Mouse (Mus musculus) left cerebral cortex, adult 9 months (tissue): ENCODE measurements around the gene Rab26.

Experiments
- DNase-seq, 2 experiments: peaks; one replicate each; pipeline ENCODE4 v3.0.0; 2022; ENCODE audit warnings: low spot score in 2 of 2

Gene Rab26

DNA sequence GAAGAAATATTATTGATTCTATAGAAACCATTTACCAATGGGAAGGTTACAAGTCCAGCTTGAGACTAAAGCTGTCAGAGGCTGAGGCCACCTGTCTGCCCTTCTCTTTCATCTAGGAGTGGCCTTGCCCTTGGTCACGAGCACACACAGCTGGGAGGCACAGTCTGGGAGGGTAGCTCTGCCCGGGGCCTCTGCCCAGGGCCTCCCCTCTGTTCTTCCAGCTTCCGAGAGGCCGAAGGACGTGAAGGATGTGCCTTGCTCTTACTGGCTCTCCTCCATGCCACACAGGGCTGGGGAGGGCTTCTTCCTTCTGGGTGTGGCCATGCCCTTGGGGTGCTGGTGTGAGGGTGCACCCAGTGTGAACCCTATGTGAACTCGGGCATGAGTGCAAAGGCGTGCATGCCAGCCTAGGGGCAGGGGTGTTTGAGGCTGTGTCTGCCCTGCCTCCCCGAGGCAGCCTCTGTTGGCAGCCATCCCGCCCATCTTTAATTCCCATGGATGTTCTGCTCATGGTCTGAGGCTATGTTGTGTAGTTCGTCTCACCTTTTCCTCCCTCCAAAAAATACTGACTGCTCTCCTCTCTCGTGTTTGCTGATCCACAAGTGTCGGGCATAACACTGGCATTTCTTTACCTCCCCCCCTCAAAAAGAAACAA is 26.1 kb downstream of the Rab26 start:
- DNase-seq = no peak

DNA sequence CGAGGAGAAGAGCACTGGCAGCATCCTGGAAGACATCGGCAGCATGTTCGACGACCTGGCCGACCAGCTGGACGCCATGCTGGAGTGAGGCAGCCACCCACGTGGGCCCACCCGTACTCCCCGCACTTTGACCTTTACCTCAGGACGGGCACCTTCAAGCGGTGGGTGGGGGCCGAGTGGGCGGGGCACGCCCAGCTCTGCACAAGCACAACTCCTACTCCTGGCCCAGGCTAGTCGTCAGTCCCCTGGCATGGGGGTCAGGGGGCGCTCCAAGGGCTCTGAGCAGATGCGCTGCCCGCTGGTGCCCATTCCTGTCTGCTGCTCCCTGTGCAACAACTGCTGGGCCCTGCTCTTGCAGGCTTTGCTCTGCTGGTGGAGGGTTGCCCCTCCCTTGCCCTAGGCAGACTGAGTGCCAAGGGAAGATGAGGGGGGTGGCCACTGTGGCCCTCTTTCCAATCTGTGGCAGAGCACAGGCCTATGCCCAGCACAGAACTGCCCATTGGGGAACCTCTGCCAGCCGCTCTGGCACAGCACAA is 26.8 kb downstream of the Rab26 start:
- no peak for DNase-seq

GRCm38 (mm10) chr17:24506332-24507070 is 27.5 kb downstream of the Rab26 start:
- peak in 1 of 2 experiments; percentile 76 for DNase-seq

DNA sequence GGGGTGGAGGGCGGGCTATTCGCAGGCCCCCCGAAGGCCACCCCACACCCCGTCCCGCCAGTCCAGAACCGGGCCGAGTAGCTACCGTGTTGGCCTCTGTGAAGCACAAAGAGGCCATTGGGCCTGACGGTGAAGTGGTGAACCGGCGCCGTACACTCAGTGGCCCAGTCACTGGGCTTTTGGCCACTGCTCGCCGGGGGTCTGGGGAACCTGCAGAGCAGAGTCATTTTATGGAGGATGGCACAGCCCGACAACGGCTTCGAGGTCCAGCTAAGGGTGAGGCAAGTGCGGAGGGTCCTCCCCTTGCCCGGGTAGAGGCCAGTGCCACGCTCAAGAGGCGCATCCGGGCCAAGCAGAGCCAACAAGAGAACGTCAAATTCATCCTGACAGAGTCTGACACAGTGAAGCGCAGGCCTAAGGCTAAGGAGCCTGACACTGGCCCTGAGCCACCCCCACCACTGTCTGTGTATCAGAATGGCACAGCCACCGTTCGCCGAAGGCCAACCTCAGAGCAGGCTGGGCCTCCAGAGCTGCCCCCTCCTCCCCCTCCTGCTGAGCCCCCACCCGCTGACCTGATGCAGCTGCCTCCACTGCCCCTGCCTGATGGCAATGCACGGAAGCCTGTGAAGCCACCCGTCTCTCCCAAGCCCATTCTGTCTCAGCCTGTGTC is 28.6 kb downstream of the Rab26 start:
- DNase-seq = no peak

DNA sequence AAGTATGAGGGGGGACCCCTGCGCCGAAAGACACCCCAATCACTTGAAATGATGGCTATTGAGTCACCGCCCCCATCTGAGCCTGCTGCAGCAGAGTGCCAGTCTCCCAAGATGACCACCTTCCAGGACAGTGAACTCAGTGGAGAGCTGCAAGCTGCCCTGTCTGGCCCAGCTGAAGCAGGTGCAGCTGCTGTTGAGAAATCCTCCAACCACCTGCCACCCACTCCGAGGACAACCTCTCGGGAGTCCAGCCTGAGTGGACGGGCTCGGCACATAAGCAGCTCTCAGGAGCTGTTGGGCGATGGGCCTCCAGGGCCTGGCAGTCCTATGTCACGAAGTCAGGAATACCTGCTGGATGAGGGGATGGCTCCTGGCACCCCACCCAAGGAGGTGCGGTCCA is 29.9 kb downstream of the Rab26 start:
- no peak for DNase-seq

- DNase-seq = no peak
Measured at GRCm38 (mm10) chr17:24502208-24502607, 31.8 kb downstream of the Rab26 start.

- DNase-seq = no peak
Measured at GRCm38 (mm10) chr17:24496026-24496425, 38.0 kb downstream of the Rab26 start.

- DNase-seq = peak in 1 of 2 experiments; percentile 79
Measured at GRCm38 (mm10) chr17:24495443-24495842, 38.6 kb downstream of the Rab26 start.

- peak in 1 of 2 experiments; percentile 68 for DNase-seq
Measured at GRCm38 (mm10) chr17:24494627-24495335, 39.2 kb downstream of the Rab26 start.

- no peak for DNase-seq
Measured at GRCm38 (mm10) chr17:24490399-24490798, 43.6 kb downstream of the Rab26 start.

DNA sequence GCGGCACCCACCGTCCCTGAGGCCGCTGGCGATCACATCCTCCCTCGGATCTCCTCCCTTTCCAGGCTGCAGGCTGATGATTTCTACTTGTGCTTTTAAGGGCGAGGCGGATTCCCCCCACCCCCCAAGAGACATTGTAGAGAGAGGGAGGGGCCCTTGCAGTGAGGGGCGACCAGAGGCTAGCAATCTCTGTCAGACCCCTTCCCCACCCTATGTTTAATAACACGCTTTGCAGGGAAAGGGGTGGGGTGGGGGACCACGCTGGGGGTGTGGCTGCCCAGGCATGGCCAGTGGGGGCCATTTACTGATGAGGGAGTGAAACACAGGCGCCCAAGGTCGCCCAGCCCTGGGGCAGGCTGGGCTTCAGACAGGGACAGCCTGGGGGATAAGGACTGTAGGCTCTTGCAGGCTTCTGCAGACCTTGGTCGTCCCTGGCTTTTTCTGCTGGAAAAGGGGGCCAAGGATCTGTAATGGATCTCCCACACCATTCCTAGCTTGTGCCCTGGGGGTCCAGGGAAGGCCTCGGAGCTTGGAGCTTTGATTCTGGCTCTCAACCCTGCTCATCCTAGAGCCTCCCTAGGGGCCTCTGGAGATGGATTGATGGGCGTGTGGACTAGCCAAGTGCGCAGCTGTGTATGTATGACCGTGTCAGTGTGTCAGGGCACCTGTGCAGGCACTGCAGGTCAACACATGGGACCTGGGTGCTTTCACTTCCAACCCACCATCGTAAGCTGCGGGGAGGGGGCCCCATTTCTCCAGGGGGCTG is 44.6 kb downstream of the Rab26 start:
- DNase-seq = no peak

DNA sequence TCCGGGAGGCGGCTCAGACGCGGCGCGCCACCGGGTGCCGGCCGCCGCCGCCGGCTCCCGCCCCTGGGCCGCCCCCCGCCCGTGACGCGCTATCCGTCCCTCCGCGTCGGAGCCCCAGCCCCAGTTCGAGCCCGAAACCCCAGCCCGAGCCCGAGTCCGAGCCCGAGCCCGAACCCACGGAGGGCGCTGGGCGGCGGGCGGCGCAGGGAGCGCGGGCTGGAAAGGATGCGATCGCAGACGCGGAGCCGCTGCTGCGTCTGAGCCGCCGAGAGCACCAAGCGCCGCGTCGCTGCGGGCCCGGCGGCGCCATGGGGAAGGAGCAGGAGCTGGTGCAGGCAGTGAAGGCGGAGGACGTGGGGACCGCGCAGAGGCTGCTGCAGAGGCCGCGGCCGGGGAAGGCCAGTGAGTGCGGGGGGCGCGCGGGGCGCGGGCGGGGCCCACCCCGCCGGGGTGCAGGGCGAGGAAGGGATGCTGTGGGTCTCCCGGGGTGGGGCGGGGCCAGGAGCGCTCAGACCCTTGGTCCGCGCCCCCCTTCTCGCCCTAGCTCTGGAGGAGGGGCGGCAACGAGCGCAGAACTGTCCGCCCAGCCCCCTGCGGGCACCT is 45.2 kb downstream of the Rab26 start:
- DNase-seq = no peak

- peak in 1 of 2 experiments; percentile 62 for DNase-seq
Measured at GRCm38 (mm10) chr17:24488186-24488661, 45.8 kb downstream of the Rab26 start, which contains the start of gene Caskin1. Gene Caskin1 (plus strand): TSS chr17:24488601.

DNA sequence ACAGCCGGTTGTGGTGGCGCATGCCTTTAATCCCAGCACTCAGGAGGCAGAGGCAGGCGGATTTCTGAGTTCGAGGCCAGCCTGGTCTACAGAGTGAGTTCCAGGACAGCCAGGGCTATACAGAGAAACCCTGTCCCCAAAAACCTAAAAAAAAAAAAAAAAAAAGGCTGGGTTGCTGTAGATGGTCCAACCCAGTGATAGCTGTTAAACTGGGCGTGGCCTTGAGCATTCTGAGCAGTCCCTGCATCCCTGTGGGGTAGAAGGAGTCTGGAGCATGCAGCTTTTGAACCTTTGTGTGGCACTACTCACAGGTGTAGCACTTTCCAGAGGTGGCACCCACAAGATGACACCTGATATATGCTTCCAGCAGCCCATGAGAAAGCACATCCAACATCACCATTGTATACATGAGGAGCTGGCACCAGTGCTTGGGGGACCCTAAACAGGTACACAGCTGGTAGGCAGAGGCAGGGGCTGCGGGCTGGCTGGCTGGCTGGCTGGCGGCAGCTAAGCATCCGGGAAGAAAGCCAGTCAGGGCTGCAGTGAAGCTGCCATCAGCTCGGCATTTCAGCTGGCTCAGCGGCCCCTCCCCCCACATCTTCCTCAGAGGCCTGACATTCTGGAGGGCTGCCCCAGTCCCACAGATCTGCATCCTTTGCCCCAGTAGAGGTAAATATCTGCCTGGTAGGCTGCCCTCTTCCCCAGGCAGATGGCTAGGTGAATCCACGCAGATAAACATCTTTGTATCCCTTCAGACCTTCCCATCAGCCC is 48.7 kb downstream of the Rab26 start:
- no peak for DNase-seq

DNA sequence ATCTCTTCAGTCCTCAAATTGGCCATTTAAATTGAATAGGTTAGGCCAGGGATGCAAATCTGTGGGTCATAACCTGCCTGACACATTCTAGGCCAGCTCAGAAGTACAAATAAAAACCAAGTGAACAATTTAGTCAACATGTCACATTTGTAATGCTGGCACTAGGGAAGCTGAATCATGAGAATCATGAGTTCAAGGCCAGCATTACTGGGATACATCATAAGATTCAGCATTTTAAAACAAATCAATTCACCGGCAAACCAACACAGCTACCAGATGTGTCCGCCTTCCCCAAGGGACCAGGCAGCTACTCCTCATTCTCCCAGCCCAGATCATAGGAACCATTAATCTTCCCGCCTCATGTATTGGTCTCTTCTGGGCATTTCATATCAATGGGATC is 50.5 kb downstream of the Rab26 start:
- DNase-seq = no peak

DNA sequence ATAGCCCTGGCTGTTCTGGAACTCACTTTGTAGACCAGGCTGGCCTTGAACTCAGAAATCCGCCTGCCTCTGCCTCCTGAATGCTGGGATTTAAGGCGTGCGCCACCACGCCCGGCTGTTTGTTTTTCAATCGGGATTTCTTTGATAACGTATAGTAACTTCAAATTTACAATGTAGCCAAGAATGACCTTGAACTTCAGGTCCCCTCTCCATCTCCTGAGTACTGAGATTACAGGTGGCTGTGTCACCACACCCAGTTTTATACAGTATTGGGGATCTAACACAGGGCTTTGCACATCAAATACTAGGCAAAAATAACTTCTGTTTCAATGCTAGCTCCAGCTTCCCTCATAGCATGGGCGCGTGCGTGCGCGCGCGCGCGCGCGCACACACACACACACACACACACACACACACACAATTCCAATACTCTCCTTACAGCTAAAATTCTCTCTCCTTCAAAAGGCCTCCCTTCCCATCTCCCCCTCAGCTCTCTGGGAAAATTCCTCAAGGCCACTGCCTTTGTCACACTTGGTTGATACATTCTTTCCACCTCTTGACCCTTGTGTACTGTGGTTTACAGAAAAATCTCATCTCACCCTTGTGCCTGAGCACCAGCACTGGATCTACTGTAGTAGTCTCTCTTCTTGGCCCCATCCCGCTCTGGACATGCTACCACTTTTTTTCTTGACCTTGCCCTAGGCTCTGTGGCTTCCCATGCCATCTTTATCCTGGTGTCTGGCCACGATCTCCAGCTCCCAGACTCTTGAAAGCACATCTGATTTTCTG is 52.8 kb downstream of the Rab26 start:
- no peak for DNase-seq

- no peak for DNase-seq
Measured at GRCm38 (mm10) chr17:24480201-24480826, 53.7 kb downstream of the Rab26 start.

GRCm38 (mm10) chr17:24479431-24479830 is 54.6 kb downstream of the Rab26 start:
- DNase-seq = no peak
